Mouse (Mus musculus): ENCODE data around the gene Stard8.

DNA sequence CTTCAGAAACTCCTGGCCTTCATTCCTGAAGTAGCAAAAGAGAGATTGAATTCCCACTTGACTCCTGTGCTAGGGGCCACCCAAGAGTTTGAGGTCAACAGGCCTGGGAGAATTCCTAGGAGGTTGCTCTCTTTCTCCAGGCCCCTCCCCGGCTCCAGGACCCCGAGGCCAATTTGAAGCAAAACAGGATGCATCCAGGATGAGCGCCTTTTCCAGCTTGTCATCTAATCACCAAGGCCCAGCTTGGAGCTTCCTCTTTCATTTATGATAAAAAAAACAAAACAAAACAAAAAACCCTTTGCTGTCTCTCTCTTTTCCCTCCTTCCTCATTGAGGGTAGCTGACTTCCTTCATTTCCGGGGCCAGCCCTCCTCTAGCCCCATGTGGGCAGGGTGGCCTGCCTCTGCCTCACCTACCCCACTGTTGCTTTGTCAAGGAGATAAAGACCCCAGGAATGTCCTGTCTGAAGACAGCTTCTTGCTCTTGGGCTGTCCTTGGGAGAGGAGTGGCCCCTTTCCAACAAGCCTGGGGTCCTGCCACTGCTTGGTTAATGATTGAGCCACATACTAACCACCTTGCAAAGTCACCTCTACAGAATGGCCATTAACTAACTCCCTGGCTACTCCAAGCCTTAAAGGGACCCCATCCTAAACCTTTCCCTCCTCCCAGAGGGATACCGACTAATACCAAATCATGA lies 43.5 kb downstream of the Stard8 start:
- TF ChIP-seq CTCF (IDR thresholded peaks at IDR 0.05; ENCODE audit: extremely low read depth, insufficient read length, insufficient replicate concordance, low read depth, low read length) (no peak), POLR2A (IDR thresholded peaks at IDR 0.05; ENCODE audit: low read depth, low read length) (no peak)
